Mouse (Mus musculus) hindbrain, embryonic 12.5 days (tissue): ENCODE results near the gene Chrd. TPM values are rescaled to one million over a fixed set of nuclear protein-coding genes. Genes with fewer than 3 reads are reported as not detected.
A peak's percentile ranks its signal among the peaks of the same experiment; 100 is the strongest.

Experiments used
- ATAC-seq: fragments of 200-750 bp; cut with Nextera tagmentation; 2 replicates; pipeline ENCODE4 v1.8.0; 2017; ENCODE audit warnings: moderate TSS enrichment; ENCODE audit not compliant: low FRiP score
- H3K27ac ChIP-seq: fragments of 300-500 bp; sonication (generic); 2 replicates; pipeline ENCODE4 v1.5.1; 2016; ENCODE audit warnings: mild to moderate bottlenecking
- H3K27me3 ChIP-seq: fragments of 300-500 bp; sonication (generic); 2 replicates; pipeline ENCODE4 v1.6.1; 2016; ENCODE audit warnings: mild to moderate bottlenecking
- H3K36me3 ChIP-seq: fragments of 300-500 bp; sonication (generic); 2 replicates; pipeline ENCODE4 v1.6.1; 2016; ENCODE audit warnings: mild to moderate bottlenecking
- H3K4me1 ChIP-seq: fragments of 300-500 bp; sonication (generic); 2 replicates; pipeline ENCODE4 v1.6.1; 2016
- H3K4me2 ChIP-seq: fragments of 300-500 bp; sonication (generic); replicated peaks from 2 replicates; pipeline ENCODE4 v1.6.1; 2016; ENCODE audit warnings: mild to moderate bottlenecking
- H3K4me3 ChIP-seq: fragments of 300-500 bp; sonication (generic); 2 replicates; pipeline ENCODE4 v1.5.1; 2016; ENCODE audit warnings: mild to moderate bottlenecking
- H3K9ac ChIP-seq: fragments of 300-500 bp; sonication (generic); 2 replicates; pipeline ENCODE4 v1.6.1; 2016; ENCODE audit warnings: mild to moderate bottlenecking, moderate library complexity
- H3K9me3 ChIP-seq: fragments of 300-500 bp; sonication (generic); replicated peaks from 2 replicates; pipeline ENCODE4 v1.6.1; 2016; ENCODE audit warnings: mild to moderate bottlenecking
- WGBS: fragments of 180-500 bp; shearing (Covaris S2); methylation state at CpG from one replicate; pipeline ENCODE4 v1.1.7; 2016; 5-methylcytosine and 5-hydroxymethylcytosine counted together
- polyA plus RNA-seq: library from polyadenylated mRNA; unstranded; fragments of >200 nt; fragmentation: Nextera tagmentation; extraction: Ambion mirVana; gene quantifications from 2 replicates; pipeline ENCODE4 v1.2.1, GENCODE M21; 2016

Gene Chrd
- polyA plus RNA-seq, 1 experiment from 2014 or later = 6.0 TPM

GRCm38 (mm10) chr16:20714307-20715080 is 18.4 kb upstream of the Chrd start:
- Histone ChIP-seq H3K4me2 (peak overlapping the region; percentile 89), H3K27ac (0 out of 2 replicates have a peak overlapping the region, but pooled peaks have one; percentile 30), H3K4me3 (peak overlapping the region; percentile 67), H3K9me3 (no peaks in the 10 kb centered on the region), H3K27me3 (no peaks in the 10 kb centered on the region), H3K36me3 (peaks cover 29% of the 10 kb centered on the region), H3K4me1 (peaks cover 46% of the 10 kb centered on the region), H3K9ac (peak overlapping the region; percentile 83)
- 27% methylated on average over 11 of the region's 11 CpGs for WGBS
- ATAC-seq = no peak

- H3K4me1 ChIP-seq = peaks cover 46% of the 10 kb centered on the region
- WGBS = 43% methylated on average over 2 of the region's 2 CpGs
- peak overlapping the region; percentile 67 for H3K4me3 ChIP-seq
- H3K9me3 ChIP-seq = no peaks in the 10 kb centered on the region
- H3K9ac ChIP-seq = peak overlapping the region; percentile 83; the same call in 1 of the 2 replicates
- H3K27ac ChIP-seq = peak overlapping the region; percentile 93; the same call in 1 of the 2 replicates
- no peaks in the 10 kb centered on the region for H3K27me3 ChIP-seq
- H3K36me3 ChIP-seq = peaks cover 28% of the 10 kb centered on the region
- ATAC-seq = no peak
- H3K4me2 ChIP-seq = peak overlapping the region; percentile 89
Observed at GRCm38 (mm10) chr16:20715161-20715560, 17.8 kb upstream of the Chrd start.

- Histone ChIP-seq H3K9me3 (no peaks in the 10 kb centered on the region), H3K27me3 (no peaks in the 10 kb centered on the region), H3K4me3 (peak overlapping the region; percentile 67), H3K27ac (peak overlapping the region; percentile 93), H3K4me2 (peak overlapping the region; percentile 89), H3K36me3 (peaks cover 24% of the 10 kb centered on the region), H3K4me1 (peaks cover 46% of the 10 kb centered on the region), H3K9ac (peak overlapping the region; percentile 83)
- WGBS = under 1% methylated on average over 12 of the region's 12 CpGs
- no peak; the same call in 1 of the 2 replicates for ATAC-seq
Observed at GRCm38 (mm10) chr16:20715566-20715965, 17.4 kb upstream of the Chrd start.

- peak overlapping the region; percentile 83 for H3K9ac ChIP-seq
Observed at GRCm38 (mm10) chr16:20715976-20716840, 16.7 kb upstream of the Chrd start.

GRCm38 (mm10) chr16:20716841-20717180 is 16.1 kb upstream of the Chrd start:
- H3K4me1 ChIP-seq = peaks cover 46% of the 10 kb centered on the region

More at GRCm38 (mm10) chr16:20715976-20716840, 16.7 kb upstream of the Chrd start:
- no peaks in the 10 kb centered on the region for H3K27me3 ChIP-seq
- H3K36me3 ChIP-seq = peaks cover 17% of the 10 kb centered on the region
- H3K27ac ChIP-seq = peak overlapping the region; percentile 93
- H3K9me3 ChIP-seq = no peaks in the 10 kb centered on the region
- peak overlapping the region; percentile 67 for H3K4me3 ChIP-seq
- ATAC-seq = peak; percentile 88
- under 1% methylated on average over 58 of the region's 68 CpGs for WGBS
- H3K4me2 ChIP-seq = peak overlapping the region; percentile 89
- H3K4me1 ChIP-seq = peaks cover 46% of the 10 kb centered on the region

GRCm38 (mm10) chr16:20717181-20717977 is 15.5 kb upstream of the Chrd start, which contains the start of the genes Polr2h and Clcn2:
Gene Polr2h, plus strand, starts transcription at chr16:20717665.
Gene Clcn2, minus strand, starts transcription at chr16:20717746.
- Histone ChIP-seq H3K4me1 (peaks cover 46% of the 10 kb centered on the region), H3K4me2 (peak within 1 kb of the TSS; percentile 89), H3K36me3 (peaks cover 14% of the 10 kb centered on the region), H3K9me3 (no peaks in the 10 kb centered on the region), H3K27me3 (no peaks in the 10 kb centered on the region), H3K4me3 (peak within 1 kb of the TSS; percentile 67), H3K9ac (peak within 1 kb of the TSS; percentile 83), H3K27ac (peak within 1 kb of the TSS; percentile 93)
- under 1% methylated on average over 58 of the region's 62 CpGs for WGBS
- peak; percentile 60 for ATAC-seq

More at GRCm38 (mm10) chr16:20716841-20717180, 16.1 kb upstream of the Chrd start:
- Histone ChIP-seq H3K4me2 (peak overlapping the region; percentile 89), H3K27ac (peak overlapping the region; percentile 93), H3K9me3 (no peaks in the 10 kb centered on the region), H3K27me3 (no peaks in the 10 kb centered on the region), H3K9ac (peak overlapping the region; percentile 83), H3K36me3 (peaks cover 13% of the 10 kb centered on the region), H3K4me3 (peak overlapping the region; percentile 67)
- under 1% methylated on average over 8 of the region's 8 CpGs for WGBS
- ATAC-seq = no peak; the same call in none of the 2 replicates

GRCm38 (mm10) chr16:20717978-20718670 is 14.8 kb upstream of the Chrd start:
- peak overlapping the region; percentile 93; the same call in 1 of the 2 replicates for H3K27ac ChIP-seq
- H3K4me2 ChIP-seq = peak overlapping the region; percentile 89
- H3K4me3 ChIP-seq = peak overlapping the region; percentile 67
- ATAC-seq = no peak; the same call in 1 of the 2 replicates
- 3% methylated on average over 18 of the region's 18 CpGs for WGBS
- no peaks in the 10 kb centered on the region for H3K9me3 ChIP-seq
- peaks cover 46% of the 10 kb centered on the region for H3K4me1 ChIP-seq
- peaks cover 11% of the 10 kb centered on the region for H3K36me3 ChIP-seq
- H3K9ac ChIP-seq = peak overlapping the region; percentile 83
- H3K27me3 ChIP-seq = no peaks in the 10 kb centered on the region

GRCm38 (mm10) chr16:20721808-20722207 is 11.1 kb upstream of the Chrd start:
- WGBS = 88% methylated on average over 10 of the region's 10 CpGs
- peaks cover 17% of the 10 kb centered on the region for H3K4me1 ChIP-seq
- H3K36me3 ChIP-seq = peaks cover 11% of the 10 kb centered on the region
- no peak overlapping the region for H3K4me3 ChIP-seq
- no peaks in the 10 kb centered on the region for H3K27me3 ChIP-seq
- H3K4me2 ChIP-seq = no peak overlapping the region
- H3K9ac ChIP-seq = no peak overlapping the region
- no peak for ATAC-seq
- no peak overlapping the region for H3K27ac ChIP-seq
- H3K9me3 ChIP-seq = no peaks in the 10 kb centered on the region

GRCm38 (mm10) chr16:20722736-20723135 is 10.2 kb upstream of the Chrd start:
- H3K4me3 ChIP-seq = no peak overlapping the region
- peaks cover 11% of the 10 kb centered on the region for H3K36me3 ChIP-seq
- H3K27ac ChIP-seq = no peak overlapping the region
- H3K27me3 ChIP-seq = no peaks in the 10 kb centered on the region
- H3K9ac ChIP-seq = no peak overlapping the region
- H3K4me2 ChIP-seq = no peak overlapping the region
- no peak for ATAC-seq
- 74% methylated on average over 4 of the region's 4 CpGs for WGBS
- H3K4me1 ChIP-seq = peaks cover 12% of the 10 kb centered on the region
- H3K9me3 ChIP-seq = no peaks in the 10 kb centered on the region

GRCm38 (mm10) chr16:20723247-20723646 is 9.7 kb upstream of the Chrd start:
- 62% methylated on average over 4 of the region's 4 CpGs for WGBS
- Histone ChIP-seq H3K27me3 (no peaks in the 10 kb centered on the region), H3K27ac (no peak overlapping the region), H3K9me3 (no peaks in the 10 kb centered on the region), H3K36me3 (peaks cover 11% of the 10 kb centered on the region), H3K9ac (no peak overlapping the region), H3K4me1 (peaks cover 10% of the 10 kb centered on the region), H3K4me2 (no peak overlapping the region), H3K4me3 (no peak overlapping the region)
- no peak for ATAC-seq

- H3K36me3 ChIP-seq = peaks cover 11% of the 10 kb centered on the region
- H3K4me1 ChIP-seq = peaks cover 3% of the 10 kb centered on the region; the same call in 1 of the 2 replicates
- H3K27me3 ChIP-seq = 0 out of 2 replicates have a peak, but pooled peaks cover 6% of the 10 kb centered on the region
- no peak overlapping the region for H3K4me2 ChIP-seq
- 30% methylated on average over 5 of the region's 5 CpGs for WGBS
- H3K27ac ChIP-seq = no peak overlapping the region
- no peak overlapping the region for H3K4me3 ChIP-seq
- no peak overlapping the region for H3K9ac ChIP-seq
- no peaks in the 10 kb centered on the region for H3K9me3 ChIP-seq
- peak; percentile 52; the same call in 1 of the 2 replicates for ATAC-seq
Observed at GRCm38 (mm10) chr16:20724338-20724748, 8.6 kb upstream of the Chrd start.
